16 mouse cellular contexts compared by ENCODE assay signal in genomic region chr2:24718906-24719305, GRCm38 (mm10). TPM values are rescaled to one million over a fixed set of nuclear protein-coding genes. Genes with fewer than 3 reads are reported as not detected.
"Had no signal": no experiment of that assay in that cellular context is flagged by ENCODE, and none has a peak within 500 bp of the region (broad histone marks: within the 10 kb centered on the region; RNA-seq: fewer than 3 reads in every experiment).

No protein-coding gene starts in this region.

- H3K27ac ChIP-seq: midbrain, embryonic 13.5 days; neural tube, embryonic 13.5 days; neural tube, embryonic 15.5 days had no signal

- H3K9me3 ChIP-seq: midbrain, embryonic 13.5 days; neural tube, embryonic 13.5 days; neural tube, embryonic 15.5 days had no signal

- H3K4me3 ChIP-seq: midbrain, embryonic 13.5 days; myocyte; neural tube, embryonic 13.5 days; neural tube, embryonic 15.5 days had no signal

- H3K9ac ChIP-seq: lung, embryonic 14.5 days; midbrain, embryonic 13.5 days; neural tube, embryonic 13.5 days; neural tube, embryonic 15.5 days had no signal

- ATAC-seq: midbrain, embryonic 13.5 days; midbrain, embryonic 16.5 days had no signal

- H3K4me2 ChIP-seq: lung, embryonic 14.5 days; midbrain, embryonic 11.5 days; midbrain, embryonic 13.5 days; neural tube, embryonic 13.5 days; neural tube, embryonic 15.5 days had no signal

- H3K4me1 ChIP-seq: midbrain, embryonic 13.5 days; neural tube, embryonic 13.5 days; neural tube, embryonic 15.5 days had no signal

- H3K27me3 ChIP-seq: midbrain, embryonic 13.5 days; neural tube, embryonic 13.5 days; neural tube, embryonic 15.5 days had no signal

- DNase-seq: retina, postnatal 1 day; right cerebral cortex, adult 18-20 months; right cerebral cortex, postnatal 25 days; right cerebral cortex, postnatal 4 days; spleen, adult 18-20 months; thymus, postnatal 14 days; thymus, postnatal 36 days had no signal

RNA-seq across cellular contexts. Expression of gene Cacna1b, which starts 44.0 kb away (rescaled TPM):
- total RNA-seq: megakaryocyte, adult 5-6 weeks; megakaryocyte-erythroid progenitor cell, adult 5-6 weeks had no signal
